Mouse (Mus musculus) mouse embryonic stem cell (cell line): ENCODE data around the gene Gm13696.

ENCODE experiments used
- in situ Hi-C, 2 experiments: fragments of 300-500 bp; cut with MboI; formaldehyde crosslinking; loops; 1 replicate in 1 of 2; 3 replicates in 1 of 2; pipeline ENCODE4 v1.14.3; 2019 to 2020; ENCODE audit warnings: low sequenced_read_pairs in 2 of 2, low pct_unique_long_range_greater_than_20kb in 1 of 2, mixed read lengths in 1 of 2; ENCODE audit not compliant: unreplicated experiment in 1 of 2

The Gm13696 gene

GRCm38 (mm10) chr2:84021930-84022329 lies 49.0 kb downstream of the Gm13696 start:
- in situ Hi-C loops, result no loop called here

GRCm38 (mm10) chr2:84022905-84023304 lies 50.0 kb downstream of the Gm13696 start:
- in situ Hi-C loops, result no loop called here

- in situ Hi-C loops, result no loop called here
Observed at GRCm38 (mm10) chr2:84023319-84023718, 50.4 kb downstream of the Gm13696 start.
